Mouse (Mus musculus) midbrain, embryonic 11.5 days (tissue): Measurements from ENCODE around the gene Btbd11. TPM values are rescaled to one million over a fixed set of nuclear protein-coding genes. Genes with fewer than 3 reads are reported as not detected.

Source experiments
- ATAC-seq: fragments of 200-750 bp; cut with Nextera tagmentation; 2 replicates; pipeline ENCODE4 v1.8.0; 2017; ENCODE audit warnings: moderate TSS enrichment, moderate library complexity; ENCODE audit not compliant: low FRiP score
- DNase-seq: peaks from one replicate; pipeline ENCODE4 v3.0.0; 2015; ENCODE audit warnings: low spot score; ENCODE audit errors: missing footprints
- H3K27ac ChIP-seq: fragments of 300-500 bp; sonication (generic); 2 replicates; pipeline ENCODE4 v1.5.1; 2014; ENCODE audit warnings: low read depth, low read length
- H3K27me3 ChIP-seq: fragments of 300-500 bp; sonication (generic); 2 replicates; pipeline ENCODE4 v1.6.1; 2014; ENCODE audit warnings: mild to moderate bottlenecking, low read length, moderate library complexity, mixed read lengths; ENCODE audit not compliant: control insufficient read depth, insufficient read depth
- H3K36me3 ChIP-seq: fragments of 300-500 bp; sonication (generic); 2 replicates; pipeline ENCODE4 v1.6.1; 2014; ENCODE audit warnings: mild to moderate bottlenecking, low read length, moderate library complexity, mixed read lengths; ENCODE audit not compliant: control insufficient read depth, insufficient read depth
- H3K4me1 ChIP-seq: fragments of 300-500 bp; sonication (generic); 2 replicates; pipeline ENCODE4 v1.6.1; 2014; ENCODE audit warnings: low read length; ENCODE audit not compliant: control insufficient read depth, insufficient read depth
- H3K4me2 ChIP-seq: fragments of 300-500 bp; sonication (generic); 2 replicates; pipeline ENCODE4 v1.6.1; 2014; ENCODE audit warnings: mild to moderate bottlenecking, moderate library complexity
- H3K4me3 ChIP-seq: fragments of 300-500 bp; sonication (generic); 2 replicates; pipeline ENCODE4 v1.5.1; 2014; ENCODE audit warnings: low read depth, low read length
- H3K9ac ChIP-seq: fragments of 300-500 bp; sonication (generic); 2 replicates; pipeline ENCODE4 v1.6.1; 2014; ENCODE audit warnings: low read length
- H3K9me3 ChIP-seq: fragments of 300-500 bp; sonication (generic); 2 replicates; pipeline ENCODE4 v1.6.1; 2016; ENCODE audit warnings: low read length; ENCODE audit not compliant: control insufficient read depth
- WGBS: fragments of 180-500 bp; shearing (Covaris S2); extraction: QIAGEN DNeasy Blood & Tissue Kit; methylation state at CpG from one replicate; pipeline ENCODE4 v1.1.7; 2014; 5-methylcytosine and 5-hydroxymethylcytosine counted together
- polyA plus RNA-seq: library from polyadenylated mRNA; unstranded; fragments of >200 nt; fragmentation: Nextera tagmentation; extraction: Ambion mirVana; gene quantifications from 2 replicates; pipeline ENCODE4 v1.2.1, GENCODE M21; 2014

Gene Btbd11
- polyA plus RNA-seq, 1 experiment from 2014 or later: 8.2 TPM

GRCm38 (mm10) chr10:85501966-85502566 is 115.5 kb downstream of the Btbd11 start:
- no peak overlapping the region for H3K27ac ChIP-seq
- H3K4me1 ChIP-seq: no peaks in the 10 kb centered on the region
- no peaks in the 10 kb centered on the region for H3K9me3 ChIP-seq
- H3K27me3 ChIP-seq: no peaks in the 10 kb centered on the region
- DNase-seq (no peak), ATAC-seq (no peak)
- H3K4me3 ChIP-seq: no peak overlapping the region
- H3K4me2 ChIP-seq: no peak overlapping the region
- WGBS: 57% methylated on average over 5 of the region's 5 CpGs
- H3K9ac ChIP-seq: no peak overlapping the region
- no peaks in the 10 kb centered on the region for H3K36me3 ChIP-seq

GRCm38 (mm10) chr10:85502656-85503055 is 116.0 kb downstream of the Btbd11 start:
- Histone ChIP-seq H3K27me3 (no peaks in the 10 kb centered on the region), H3K4me1 (no peaks in the 10 kb centered on the region)
- 78% methylated on average over 9 of the region's 9 CpGs for WGBS

GRCm38 (mm10) chr10:85503453-85503852 is 116.8 kb downstream of the Btbd11 start:
- Histone ChIP-seq H3K9me3 (no peaks in the 10 kb centered on the region), H3K4me3 (no peak overlapping the region), H3K4me1 (no peaks in the 10 kb centered on the region), H3K27me3 (no peaks in the 10 kb centered on the region), H3K36me3 (no peaks in the 10 kb centered on the region), H3K9ac (no peak overlapping the region), H3K4me2 (no peak overlapping the region), H3K27ac (no peak overlapping the region)
- WGBS: 88% methylated on average over 7 of the region's 7 CpGs
- ATAC-seq: no peak
- no peak for DNase-seq

More at GRCm38 (mm10) chr10:85502656-85503055, 116.0 kb downstream of the Btbd11 start:
- Histone ChIP-seq H3K27ac (no peak overlapping the region), H3K4me2 (no peak overlapping the region), H3K9me3 (no peaks in the 10 kb centered on the region), H3K4me3 (no peak overlapping the region), H3K9ac (no peak overlapping the region), H3K36me3 (no peaks in the 10 kb centered on the region)
- ATAC-seq: no peak
- no peak for DNase-seq

- 60% methylated on average over 7 of the region's 7 CpGs for WGBS
Observed at GRCm38 (mm10) chr10:85507270-85508050, 120.8 kb downstream of the Btbd11 start.

GRCm38 (mm10) chr10:85508193-85508794 is 121.7 kb downstream of the Btbd11 start:
- DNase-seq (peak; percentile 70), ATAC-seq (no peak)
- no peak overlapping the region for H3K4me3 ChIP-seq
- 82% methylated on average over 5 of the region's 5 CpGs for WGBS
- H3K9me3 ChIP-seq: no peaks in the 10 kb centered on the region
- no peaks in the 10 kb centered on the region for H3K27me3 ChIP-seq
- no peak overlapping the region for H3K9ac ChIP-seq
- H3K4me1 ChIP-seq: no peaks in the 10 kb centered on the region
- H3K27ac ChIP-seq: no peak overlapping the region
- no peak overlapping the region for H3K4me2 ChIP-seq
- no peaks in the 10 kb centered on the region for H3K36me3 ChIP-seq

More at GRCm38 (mm10) chr10:85507270-85508050, 120.8 kb downstream of the Btbd11 start:
- DNase-seq (no peak), ATAC-seq (no peak)
- Histone ChIP-seq H3K4me1 (no peaks in the 10 kb centered on the region), H3K9me3 (no peaks in the 10 kb centered on the region), H3K27me3 (no peaks in the 10 kb centered on the region), H3K27ac (no peak overlapping the region), H3K4me3 (no peak overlapping the region), H3K9ac (no peak overlapping the region), H3K36me3 (no peaks in the 10 kb centered on the region), H3K4me2 (no peak overlapping the region)

- DNase-seq: peak; percentile 53
- Histone ChIP-seq H3K27ac (no peak overlapping the region), H3K4me3 (no peak overlapping the region), H3K9me3 (no peaks in the 10 kb centered on the region), H3K36me3 (no peaks in the 10 kb centered on the region), H3K9ac (no peak overlapping the region), H3K4me1 (no peaks in the 10 kb centered on the region), H3K27me3 (no peaks in the 10 kb centered on the region), H3K4me2 (no peak overlapping the region)
- no peak for ATAC-seq
- WGBS: 85% methylated on average over 1 of the region's 1 CpGs
Observed at GRCm38 (mm10) chr10:85509000-85509399, 122.4 kb downstream of the Btbd11 start.

GRCm38 (mm10) chr10:85510329-85510728 is 123.7 kb downstream of the Btbd11 start:
- no peaks in the 10 kb centered on the region for H3K36me3 ChIP-seq
- H3K4me3 ChIP-seq: no peak overlapping the region
- no peak overlapping the region for H3K9ac ChIP-seq
- ATAC-seq (no peak), DNase-seq (no peak)
- no peaks in the 10 kb centered on the region for H3K27me3 ChIP-seq
- H3K27ac ChIP-seq: no peak overlapping the region
- no peak overlapping the region for H3K4me2 ChIP-seq
- WGBS: 7% methylated on average over 3 of the region's 3 CpGs
- H3K4me1 ChIP-seq: no peaks in the 10 kb centered on the region
- H3K9me3 ChIP-seq: no peaks in the 10 kb centered on the region

GRCm38 (mm10) chr10:85512808-85513207 is 126.2 kb downstream of the Btbd11 start:
- no peaks in the 10 kb centered on the region for H3K27me3 ChIP-seq
- DNase-seq (no peak), ATAC-seq (no peak)
- H3K4me3 ChIP-seq: no peak overlapping the region
- no peaks in the 10 kb centered on the region for H3K4me1 ChIP-seq
- no peak overlapping the region for H3K4me2 ChIP-seq
- WGBS: 85% methylated on average over 5 of the region's 5 CpGs
- H3K9me3 ChIP-seq: no peaks in the 10 kb centered on the region
- H3K27ac ChIP-seq: no peak overlapping the region
- no peaks in the 10 kb centered on the region for H3K36me3 ChIP-seq
- H3K9ac ChIP-seq: no peak overlapping the region
